Mouse (Mus musculus): ENCODE measurements around the gene Psmb8. TPM values are rescaled to one million over a fixed set of nuclear protein-coding genes. Genes with fewer than 3 reads are reported as not detected.

Gene Psmb8
- total RNA-seq, 2 experiments from 2014 or later, result 4.5 to 5.1 TPM

DNA sequence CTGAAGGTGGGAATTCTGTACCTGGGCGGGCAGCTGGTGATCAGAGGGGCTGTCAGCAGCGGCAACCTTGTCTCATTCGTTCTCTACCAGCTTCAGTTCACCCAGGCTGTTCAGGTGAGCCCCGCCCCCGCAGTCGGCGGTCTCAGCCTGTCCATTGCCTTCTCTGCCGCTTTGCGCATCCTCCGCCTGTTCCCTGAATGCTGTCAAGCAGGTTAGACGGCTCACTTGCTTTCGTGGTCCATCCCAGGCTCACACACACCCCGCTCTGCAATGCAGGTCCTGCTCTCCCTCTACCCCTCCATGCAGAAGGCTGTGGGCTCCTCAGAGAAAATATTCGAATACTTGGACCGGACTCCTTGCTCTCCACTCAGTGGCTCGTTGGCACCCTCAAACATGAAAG, 4.7 kb upstream of the Psmb8 start:
- no peak for DNase-seq

DNA sequence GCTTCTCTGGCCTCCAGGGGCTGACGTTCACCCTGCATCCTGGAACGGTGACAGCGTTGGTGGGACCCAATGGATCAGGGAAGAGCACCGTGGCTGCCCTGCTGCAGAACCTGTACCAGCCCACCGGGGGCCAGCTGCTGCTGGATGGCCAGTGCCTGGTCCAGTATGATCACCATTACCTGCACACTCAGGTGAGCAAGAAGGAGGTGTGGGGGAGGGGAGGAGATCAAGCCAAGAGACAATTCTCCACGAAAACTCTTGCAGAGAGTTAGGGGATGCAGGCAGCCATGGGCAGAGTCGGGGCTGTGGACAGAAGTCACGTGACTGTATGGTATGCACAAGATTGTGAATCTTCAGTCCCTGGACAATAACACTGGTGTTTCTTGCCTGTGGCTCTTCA, 4.1 kb upstream of the Psmb8 start:
- DNase-seq, result no peak

DNA sequence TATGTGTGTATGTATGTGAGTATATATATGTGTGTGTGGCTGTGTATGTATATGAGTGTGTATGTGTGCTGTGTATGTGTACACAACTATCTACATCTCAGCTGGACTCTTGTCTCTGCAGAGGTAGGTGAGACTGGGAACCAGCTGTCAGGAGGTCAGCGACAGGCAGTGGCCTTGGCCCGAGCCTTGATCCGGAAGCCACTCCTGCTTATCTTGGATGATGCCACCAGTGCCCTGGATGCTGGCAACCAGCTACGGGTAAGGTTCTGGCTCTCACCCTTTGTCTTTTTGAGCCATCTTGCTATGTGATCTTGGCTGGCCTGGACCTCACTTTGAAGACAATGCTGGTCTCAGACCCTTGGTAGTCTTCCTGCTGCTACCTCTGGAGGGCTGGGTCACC, 2.8 kb upstream of the Psmb8 start:
- no peak for DNase-seq

DNA sequence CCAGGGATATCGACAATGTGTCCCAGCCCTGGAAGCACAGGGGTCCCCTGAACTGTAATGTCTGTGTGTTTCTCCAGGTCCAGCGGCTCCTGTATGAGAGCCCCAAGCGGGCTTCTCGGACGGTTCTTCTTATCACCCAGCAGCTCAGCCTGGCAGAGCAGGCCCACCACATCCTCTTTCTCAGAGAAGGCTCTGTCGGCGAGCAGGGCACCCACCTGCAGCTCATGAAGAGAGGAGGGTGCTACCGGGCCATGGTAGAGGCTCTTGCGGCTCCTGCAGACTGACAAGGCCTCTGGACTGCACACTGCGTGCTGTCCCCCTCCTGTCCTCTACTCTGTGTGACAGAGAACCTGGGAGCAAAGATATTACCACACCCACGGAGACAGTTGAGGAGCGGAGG, 1.0 kb upstream of the Psmb8 start:
- no peak for DNase-seq

DNA sequence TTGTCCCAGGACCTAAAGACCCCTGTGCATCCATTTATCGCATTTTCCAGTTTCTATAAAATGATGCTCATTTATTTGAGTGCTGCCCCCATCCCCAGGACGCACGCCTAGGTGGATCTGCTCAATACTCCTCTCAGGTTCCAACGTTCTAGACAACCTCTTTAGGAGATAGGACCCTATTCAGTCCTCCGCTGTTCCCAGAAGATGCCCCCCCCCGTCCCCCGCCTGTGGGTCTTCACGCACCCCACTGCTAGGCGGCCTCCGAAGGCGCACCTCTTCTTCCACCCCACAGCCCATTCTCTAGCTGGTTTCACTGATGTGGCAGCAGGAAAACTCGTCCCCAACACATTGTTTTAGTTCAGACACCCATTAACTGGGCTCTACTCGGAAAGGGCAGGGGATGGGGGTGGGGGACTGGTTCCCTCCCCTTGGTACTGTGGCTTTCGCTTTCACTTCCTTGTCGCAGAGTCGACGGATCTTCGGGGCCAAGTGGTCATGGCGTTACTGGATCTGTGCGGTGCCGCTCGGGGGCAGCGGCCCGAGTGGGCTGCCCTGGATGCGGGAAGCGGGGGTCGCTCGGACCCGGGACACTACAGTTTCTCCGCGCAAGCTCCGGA, 491 bp downstream of the Psmb8 start:
- DNase-seq, result peak; percentile 26

DNA sequence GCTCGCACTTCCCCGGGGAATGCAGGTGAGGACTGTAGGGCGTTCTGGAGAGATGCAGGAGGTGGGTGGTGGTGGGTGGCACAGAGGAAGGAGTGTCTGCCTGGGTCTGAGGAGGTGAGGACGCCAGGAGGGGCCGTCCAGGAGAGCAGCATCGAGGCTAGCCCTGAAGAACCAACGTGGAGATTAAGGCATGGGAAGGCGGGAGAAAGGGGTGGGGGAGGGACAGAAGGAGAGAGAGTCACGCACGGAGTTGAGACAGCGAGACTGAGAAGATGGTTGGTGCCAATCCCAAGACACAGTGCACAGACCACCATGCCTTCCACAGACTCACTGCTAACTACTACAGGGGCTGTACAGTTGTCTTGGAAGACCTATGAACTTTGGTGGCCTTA, 996 bp downstream of the Psmb8 start:
- no peak for DNase-seq

DNA sequence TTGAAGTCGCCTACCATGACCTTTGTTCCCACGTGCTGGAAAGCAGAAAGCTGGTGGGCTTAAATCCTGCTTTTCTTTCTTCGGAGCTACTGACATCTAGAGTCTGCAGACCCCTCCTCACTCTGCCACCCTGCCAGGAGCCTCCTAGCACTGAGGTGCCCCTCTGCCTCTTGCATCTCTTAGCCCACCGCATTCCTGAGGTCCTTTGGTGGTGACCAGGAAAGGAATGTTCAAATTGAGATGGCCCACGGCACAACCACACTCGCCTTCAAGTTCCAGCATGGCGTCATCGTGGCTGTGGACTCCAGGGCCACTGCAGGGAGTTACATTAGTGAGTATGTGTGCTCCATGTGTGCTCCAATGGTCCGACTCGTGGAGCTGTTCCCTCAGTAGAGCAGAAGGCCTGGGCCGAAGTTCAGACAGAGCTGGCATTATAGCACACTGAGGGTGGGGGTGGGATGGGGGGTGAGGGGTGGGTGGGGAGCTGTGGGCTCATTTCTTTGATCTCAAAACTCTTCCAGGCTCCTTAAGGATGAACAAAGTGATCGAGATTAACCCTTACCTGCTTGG, 1.6 kb downstream of the Psmb8 start:
- no peak for DNase-seq

DNA sequence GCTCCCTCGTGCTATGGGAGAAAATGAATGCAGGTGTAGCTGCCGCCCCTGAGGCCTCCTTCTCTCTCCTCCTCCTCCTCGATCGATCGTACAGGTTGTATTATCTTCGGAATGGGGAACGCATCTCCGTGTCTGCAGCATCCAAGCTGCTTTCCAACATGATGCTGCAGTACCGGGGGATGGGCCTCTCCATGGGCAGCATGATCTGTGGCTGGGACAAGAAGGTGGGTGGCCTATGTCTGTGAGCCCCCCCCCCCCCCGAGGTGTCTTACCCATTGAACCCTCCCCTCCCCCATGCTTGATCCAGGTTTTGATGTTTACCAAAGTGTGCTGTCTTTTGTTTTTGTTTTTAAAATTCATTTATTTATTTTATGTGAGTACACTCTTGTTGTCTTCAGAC, 2.5 kb downstream of the Psmb8 start:
- DNase-seq, result no peak

DNA sequence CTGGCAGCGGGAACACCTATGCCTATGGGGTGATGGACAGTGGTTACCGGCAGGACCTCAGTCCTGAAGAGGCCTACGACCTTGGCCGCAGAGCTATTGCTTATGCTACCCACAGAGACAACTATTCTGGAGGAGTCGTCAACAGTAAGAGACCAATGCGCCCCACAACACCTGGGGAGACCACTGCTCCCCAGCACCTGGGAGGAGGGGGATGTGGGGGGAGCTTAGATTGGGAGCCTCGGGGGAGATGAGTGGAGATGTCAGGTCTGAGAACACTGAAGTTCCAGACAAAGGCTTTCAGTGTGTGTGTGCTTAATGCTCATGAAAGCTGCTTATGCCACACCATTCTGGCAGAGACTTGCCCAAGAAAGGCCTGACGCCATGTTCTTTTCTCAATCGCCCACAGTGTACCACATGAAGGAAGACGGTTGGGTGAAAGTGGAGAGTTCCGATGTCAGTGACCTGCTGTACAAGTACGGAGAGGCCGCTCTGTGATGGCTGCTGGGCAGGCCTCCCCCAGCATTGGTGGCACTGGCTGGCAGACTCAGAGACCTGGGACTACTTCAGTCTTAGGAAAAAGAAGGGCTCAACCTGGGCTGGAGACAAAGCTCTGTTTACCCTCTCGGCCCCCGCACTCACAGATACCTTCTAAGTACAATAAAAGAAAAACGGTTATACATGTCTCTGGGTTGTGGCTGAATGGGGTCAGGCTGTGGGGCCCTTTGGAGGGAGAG, 3.4 kb downstream of the Psmb8 start:
- no peak for DNase-seq

DNA sequence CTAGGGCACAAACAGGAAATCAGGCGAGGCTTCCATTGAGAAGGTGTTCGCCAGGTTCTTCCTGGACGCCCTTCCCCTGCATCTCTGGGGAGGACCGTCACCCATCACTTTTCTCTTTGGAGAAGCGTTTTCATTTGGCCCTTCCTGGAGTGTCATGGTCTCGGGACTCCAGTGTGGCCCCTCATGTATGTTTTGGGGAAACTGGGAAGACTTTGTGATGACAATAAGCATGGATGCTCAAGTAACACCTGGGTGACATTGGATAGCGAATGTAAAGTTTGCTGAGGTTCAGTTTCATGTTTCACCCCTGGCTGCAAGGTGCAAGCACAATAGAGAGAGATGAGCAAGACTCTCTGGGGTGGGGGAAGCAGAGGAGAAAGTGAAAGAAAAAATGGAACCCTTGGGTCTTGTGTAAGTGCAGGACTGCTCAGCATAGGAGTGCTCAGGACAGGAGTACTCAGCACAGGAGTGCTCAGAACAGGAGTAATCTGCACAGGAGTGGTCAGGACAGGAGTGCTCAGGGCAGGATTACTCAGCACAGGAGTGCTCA, 4.1 kb downstream of the Psmb8 start:
- DNase-seq, result no peak

DNA sequence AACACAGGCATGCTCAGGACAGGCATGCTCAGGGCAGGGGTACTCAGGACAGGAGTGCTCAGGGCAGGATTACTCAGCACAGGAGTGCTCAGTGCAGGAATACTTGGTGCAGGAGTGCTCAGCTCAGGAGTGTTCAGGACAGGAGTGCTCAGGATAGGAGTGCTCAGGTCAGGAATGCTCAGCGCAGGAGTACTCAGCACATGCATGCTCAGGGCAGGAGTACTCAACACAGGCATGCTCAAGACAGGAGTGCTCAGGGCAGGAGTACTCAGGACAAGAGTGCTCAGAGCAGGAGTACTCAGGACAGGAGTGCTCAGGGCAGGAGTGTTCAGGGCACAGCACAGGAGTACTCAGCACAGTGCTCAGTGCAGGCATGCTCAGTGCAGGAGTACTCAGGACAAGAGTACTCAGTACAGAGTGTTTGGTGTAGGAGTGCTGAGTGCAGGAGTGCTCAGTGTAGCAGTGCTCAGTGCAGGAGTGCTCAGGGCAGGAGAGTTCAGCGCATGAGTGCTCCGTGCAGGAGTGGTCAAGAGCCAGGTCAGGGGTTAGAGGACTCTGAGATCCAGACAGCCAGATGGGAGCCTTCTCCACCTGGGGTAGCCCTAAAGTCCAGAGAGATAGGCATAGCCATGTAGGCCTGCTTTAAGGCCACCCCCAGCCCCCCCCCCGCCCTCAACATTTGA, 5.4 kb downstream of the Psmb8 start:
- no peak for DNase-seq

DNA sequence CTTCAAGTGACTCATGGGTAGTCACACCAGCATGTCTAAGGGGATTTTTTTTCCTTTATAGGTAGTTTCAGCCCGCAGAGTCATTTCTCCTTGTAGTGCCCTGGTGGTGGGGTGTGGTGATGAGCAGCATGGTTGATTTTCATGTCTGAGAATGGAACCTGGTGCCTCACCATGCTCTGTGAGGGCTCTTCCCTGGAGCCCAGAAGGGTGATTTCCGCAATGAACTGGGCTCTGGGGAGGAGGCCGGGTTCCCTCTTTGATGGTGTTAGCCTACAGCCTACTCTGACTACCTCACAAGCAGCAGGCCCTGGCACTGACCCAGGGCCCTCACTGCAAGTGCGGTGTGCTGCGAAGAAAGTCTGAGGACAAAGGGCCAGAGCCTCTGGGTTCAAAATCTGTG, 5.9 kb downstream of the Psmb8 start, which contains the start of gene Tap2:
Gene Tap2, plus strand, starts transcription at position 84 of the 400 bp plus-strand sequence.
- no peak for DNase-seq

DNA sequence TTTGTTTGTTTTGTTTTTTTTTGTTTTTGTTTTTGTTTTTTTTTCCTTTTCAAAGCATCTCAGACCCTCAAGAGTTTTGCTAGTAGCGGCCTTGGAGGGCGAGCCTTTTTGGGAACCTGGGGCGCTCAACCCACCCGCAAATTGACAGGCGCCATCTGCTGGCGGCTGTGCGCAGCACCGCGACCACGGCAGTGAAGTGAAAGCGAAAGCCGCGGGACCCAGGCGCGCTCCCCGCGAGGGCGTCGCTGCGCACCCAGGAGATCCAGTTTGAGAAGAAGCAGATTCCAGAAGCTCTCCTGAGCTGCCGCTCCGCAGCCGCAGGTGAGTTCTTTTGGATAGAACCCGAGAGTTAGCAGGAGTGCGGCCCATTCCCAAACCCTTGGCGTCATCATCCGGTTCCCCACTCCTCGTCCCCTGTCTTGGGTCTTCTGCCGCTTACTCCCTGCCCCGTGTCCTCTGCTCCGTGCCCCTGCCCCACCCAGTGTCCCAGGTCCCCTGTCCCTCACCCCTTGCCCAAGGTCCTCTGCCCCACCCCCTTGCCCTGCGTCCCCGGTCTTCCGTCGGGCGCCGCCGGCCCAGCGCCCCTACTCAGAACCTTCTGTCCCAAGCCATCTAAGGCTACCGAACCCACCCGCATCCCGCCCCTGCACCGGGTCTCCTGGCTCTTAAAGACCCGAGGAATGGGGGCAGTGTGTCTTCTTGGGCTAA, 6.9 kb downstream of the Psmb8 start:
- DNase-seq, result peak; percentile 94

DNA sequence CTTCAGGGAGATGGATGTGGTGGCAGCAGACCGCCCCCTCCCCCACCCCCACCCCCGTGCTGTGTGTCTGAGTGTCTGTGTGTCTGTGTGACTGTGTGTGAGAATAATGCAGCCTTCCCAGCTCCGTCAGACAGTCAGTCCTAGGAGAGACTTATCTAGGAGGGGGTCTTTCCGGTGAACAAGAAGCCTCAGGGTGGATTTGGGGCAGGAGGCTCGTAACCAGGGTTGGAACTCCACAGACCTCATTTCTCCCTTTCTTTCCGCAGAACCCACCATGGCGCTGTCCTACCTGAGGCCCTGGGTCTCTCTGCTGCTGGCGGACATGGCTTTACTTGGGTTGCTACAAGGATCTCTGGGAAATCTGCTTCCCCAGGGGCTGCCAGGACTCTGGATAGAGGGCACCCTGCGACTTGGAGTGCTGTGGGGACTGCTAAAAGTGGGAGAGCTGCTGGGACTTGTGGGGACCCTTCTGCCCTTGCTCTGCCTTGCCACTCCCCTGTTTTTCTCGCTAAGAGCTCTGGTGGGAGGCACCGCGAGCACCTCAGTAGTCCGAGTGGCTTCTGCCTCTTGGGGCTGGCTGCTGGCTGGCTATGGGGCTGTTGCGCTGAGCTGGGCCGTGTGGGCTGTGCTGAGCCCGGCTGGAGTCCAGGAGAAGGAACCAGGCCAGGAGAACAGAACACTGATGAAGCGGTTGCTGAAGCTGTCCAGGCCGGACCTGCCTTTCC, 7.7 kb downstream of the Psmb8 start:
- peak; percentile 61 for DNase-seq

DNA sequence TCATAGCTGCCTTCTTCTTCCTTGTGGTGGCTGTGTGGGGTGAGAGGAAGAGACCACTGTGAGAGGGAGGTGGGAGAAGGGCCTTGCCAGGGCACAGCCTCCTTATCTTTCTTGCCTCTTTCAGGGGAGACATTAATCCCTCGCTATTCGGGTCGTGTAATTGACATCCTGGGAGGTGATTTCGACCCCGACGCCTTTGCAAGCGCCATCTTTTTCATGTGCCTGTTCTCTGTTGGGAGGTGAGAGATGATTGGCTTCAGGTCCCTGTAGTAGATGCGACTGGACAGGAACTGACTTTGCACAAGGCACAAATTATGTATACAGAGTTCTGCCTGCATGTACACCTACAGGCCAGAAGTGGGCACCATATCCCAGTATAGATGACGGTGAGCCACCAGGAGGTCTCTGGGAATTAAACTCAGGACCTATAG, 8.2 kb downstream of the Psmb8 start:
- DNase-seq, result no peak

DNA sequence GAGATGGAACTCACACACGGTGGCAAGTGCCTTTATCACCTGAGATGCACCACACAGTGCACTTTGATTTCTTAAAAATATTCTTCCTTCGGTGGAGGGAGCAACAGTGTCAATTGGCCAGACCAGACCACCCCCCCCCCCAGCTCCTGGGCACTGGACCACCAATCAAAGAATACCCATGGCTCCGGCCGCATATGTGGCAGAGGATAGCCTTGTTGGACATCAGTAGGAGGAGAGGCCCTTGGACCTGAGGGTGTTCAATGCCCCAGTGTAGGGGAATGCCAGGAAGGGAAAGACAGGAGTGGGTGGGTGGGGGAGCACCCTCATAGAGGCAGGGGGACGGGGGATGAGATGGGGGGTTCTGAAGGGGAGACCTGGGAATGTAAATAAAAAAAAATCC, 9.2 kb downstream of the Psmb8 start:
- no peak for DNase-seq

DNA sequence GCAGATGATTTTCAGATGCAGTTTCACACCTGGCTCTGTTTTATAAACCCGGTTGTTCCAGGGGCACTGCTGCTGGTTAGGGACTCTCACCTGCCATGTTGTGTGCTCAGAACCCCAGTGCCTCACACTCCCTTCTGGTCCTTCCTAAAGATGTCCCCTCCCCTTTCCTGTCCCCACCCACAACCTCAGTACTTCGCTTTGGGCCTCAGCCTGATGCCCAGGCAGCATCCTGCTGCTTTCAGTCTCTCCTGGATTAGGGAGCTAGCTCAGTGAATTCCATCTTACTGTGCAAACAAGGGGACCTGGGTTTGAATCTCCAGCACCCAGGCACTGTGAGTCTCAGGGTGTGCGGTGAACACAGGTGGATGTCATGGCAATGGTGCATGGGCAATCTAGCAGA, 9.9 kb downstream of the Psmb8 start:
- DNase-seq, result no peak

DNA sequence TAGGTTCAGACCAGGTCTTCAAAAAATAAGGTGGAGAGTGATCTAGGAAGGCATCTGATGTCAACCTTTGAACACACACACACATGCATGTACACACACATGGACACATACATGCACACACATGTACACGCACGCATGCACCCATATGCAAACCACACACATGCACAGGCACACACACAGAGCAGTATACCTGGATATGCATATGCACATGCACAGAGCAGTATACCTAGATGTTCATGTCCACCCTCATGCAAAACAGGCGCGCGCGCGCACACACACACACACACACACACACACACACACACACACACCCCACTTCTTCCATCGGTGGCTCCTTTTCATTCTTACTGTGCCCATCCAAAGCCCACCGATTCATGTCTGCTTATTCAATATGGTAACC, 10.3 kb downstream of the Psmb8 start:
- no peak for DNase-seq

DNA sequence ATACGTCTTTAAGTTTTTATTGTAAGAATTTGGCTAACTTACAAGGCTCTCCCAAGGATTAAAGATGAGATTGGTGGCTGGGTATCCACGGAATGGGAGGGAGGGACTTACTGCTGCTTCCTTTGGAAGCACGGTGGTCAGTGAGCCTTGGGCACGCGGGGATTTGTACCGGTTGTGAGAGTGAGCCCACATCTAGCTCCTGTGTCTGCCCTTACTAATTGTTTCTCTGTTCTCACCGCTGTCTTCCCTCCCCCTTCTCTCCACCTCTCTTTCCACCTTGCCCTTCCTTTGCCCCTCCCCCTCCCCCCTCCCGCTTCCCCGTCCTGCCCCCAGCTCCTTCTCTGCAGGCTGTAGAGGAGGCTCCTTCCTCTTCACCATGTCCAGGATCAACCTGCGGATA, 10.9 kb downstream of the Psmb8 start:
- DNase-seq, result no peak

DNA sequence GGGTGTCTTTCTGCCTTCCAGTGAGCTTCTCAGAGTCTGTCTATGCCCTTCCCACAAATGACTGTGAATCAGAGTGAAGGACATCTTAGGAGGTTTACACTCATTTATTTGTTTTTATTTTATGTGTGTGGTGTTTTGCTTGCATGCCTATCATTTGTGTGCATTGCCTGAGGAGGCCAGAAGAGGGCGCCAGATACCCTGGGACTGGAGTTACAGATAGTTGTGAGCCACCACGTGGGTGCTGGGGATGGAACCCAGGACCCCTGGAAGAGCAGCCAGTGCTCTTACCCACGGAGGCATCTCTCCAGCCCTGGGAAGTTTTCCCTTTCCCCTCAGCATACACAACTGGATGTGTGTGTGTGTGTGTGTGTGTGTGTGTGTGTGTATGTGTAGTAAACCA, 12.2 kb downstream of the Psmb8 start:
- no peak for DNase-seq

DNA sequence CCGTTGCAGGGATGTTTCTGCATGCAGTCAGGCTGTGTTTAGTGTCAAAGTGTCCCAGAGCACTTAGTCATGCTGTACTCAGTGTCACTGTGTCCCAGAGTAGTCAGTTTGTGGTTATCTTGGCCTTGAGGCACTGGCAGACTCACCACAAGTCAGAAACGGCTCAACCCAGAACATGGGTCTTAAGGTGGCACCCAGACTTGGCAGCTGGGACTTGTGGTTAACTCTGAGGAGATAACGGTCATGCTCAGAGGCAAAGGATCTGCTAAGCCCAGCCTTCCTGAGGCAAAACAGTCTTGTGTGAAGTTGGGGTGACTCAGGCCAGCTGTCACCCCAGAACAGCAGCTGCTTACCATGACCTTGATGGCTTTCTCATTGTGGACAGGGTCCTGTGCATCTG, 13.1 kb downstream of the Psmb8 start:
- DNase-seq, result no peak
